ENCODE assay signal across 8 mouse cellular contexts in the genomic region with DNA sequence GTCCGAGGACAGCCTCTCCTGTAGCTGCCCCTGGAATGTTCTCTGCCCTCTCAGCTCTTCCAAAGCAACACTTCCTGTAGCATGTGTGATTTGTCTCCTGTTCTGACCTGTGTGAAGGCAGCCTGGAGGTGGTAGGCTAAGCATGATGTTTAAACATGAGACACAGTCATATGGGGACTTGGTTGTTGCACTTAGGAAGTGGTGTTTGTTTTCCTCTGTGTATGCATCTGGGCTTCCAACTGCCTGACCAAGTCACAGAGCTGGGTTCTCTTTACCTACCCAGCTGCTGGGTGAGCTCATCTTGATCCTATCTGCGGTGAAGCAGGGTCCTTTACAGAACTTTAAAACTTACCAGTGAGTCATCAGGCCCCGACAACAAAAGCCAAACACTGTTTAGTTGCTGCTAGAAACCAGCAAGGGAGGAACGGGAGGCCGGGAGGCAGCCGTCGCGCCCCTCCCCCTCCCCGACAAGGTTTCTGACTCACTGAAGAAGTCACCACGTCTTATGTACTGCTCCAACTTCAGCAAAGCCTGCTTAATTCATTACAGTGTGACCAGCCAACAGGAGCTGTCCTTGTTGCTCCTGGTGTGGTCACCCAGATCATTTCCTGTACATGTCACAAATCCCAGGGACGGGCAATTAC. TPM values are rescaled to one million over a fixed set of nuclear protein-coding genes. Genes with fewer than 3 reads are reported as not detected.
A peak's percentile ranks its signal among the peaks of the same experiment; 100 is the strongest.
DNase-seq lines count a peak whose midpoint lies in the region; ATAC-seq lines count a peak whose summit lies in the region.

No protein-coding gene starts in this region.

- no peaks in the 10 kb centered on the region for H3K27me3 ChIP-seq in embryonic facial prominence, embryonic 15.5 days
- no peaks in the 10 kb centered on the region for H3K27me3 ChIP-seq in heart, embryonic 15.5 days

- peak overlapping the region; percentile 75 for H3K27ac ChIP-seq in embryonic facial prominence, embryonic 15.5 days (replicated peaks)
- H3K27ac ChIP-seq in heart, embryonic 15.5 days, result peak overlapping the region; percentile 77
- H3K27ac ChIP-seq in macrophage, result peak overlapping the region; percentile 83

- peak; percentile 60 for DNase-seq in T-cell, adult 2 months (ENCODE audit: low spot score)
- peak; percentile 82 to 90 for DNase-seq in kidney, postnatal 4 days
- DNase-seq in skeletal muscle tissue, adult 2 months (ENCODE audit: low read depth, low spot score), result peak; percentile 56
- DNase-seq in cerebellum, postnatal 36 days, result no peak

- no peak overlapping the region for H3K9ac ChIP-seq in embryonic facial prominence, embryonic 15.5 days
- H3K9ac ChIP-seq in heart, embryonic 15.5 days, result peak overlapping the region; percentile 29; the same call in 1 of the 2 replicates

- peak overlapping the region; percentile 36 for H3K4me2 ChIP-seq in embryonic facial prominence, embryonic 15.5 days (replicated peaks)
- H3K4me2 ChIP-seq in heart, embryonic 15.5 days, result peak overlapping the region; percentile 50

- H3K36me3 ChIP-seq in embryonic facial prominence, embryonic 15.5 days, result no peaks in the 10 kb centered on the region
- H3K36me3 ChIP-seq in heart, embryonic 15.5 days, result no peaks in the 10 kb centered on the region
- H3K36me3 ChIP-seq in macrophage (ENCODE audit: inconsistent target), result no peaks in the 10 kb centered on the region

- peak overlapping the region; percentile 17 for H3K4me3 ChIP-seq in embryonic facial prominence, embryonic 15.5 days (replicated peaks)
- peak overlapping the region; percentile 17; the same call in 1 of the 2 replicates for H3K4me3 ChIP-seq in heart, embryonic 15.5 days
- H3K4me3 ChIP-seq in macrophage (ENCODE audit: inconsistent target), result no peak overlapping the region

- H3K9me3 ChIP-seq in embryonic facial prominence, embryonic 15.5 days (replicated peaks), result no peaks in the 10 kb centered on the region
- no peaks in the 10 kb centered on the region; the same call in 1 of the 2 replicates for H3K9me3 ChIP-seq in heart, embryonic 15.5 days (replicated peaks)

- peaks cover 16% of the 10 kb centered on the region for H3K4me1 ChIP-seq in embryonic facial prominence, embryonic 15.5 days
- H3K4me1 ChIP-seq in heart, embryonic 15.5 days (replicated peaks), result peaks cover 16% of the 10 kb centered on the region

- WGBS in embryonic facial prominence, embryonic 15.5 days, result 9% methylated on average over 11 of the region's 11 CpGs
- WGBS in heart, embryonic 15.5 days, result 10% methylated on average over 11 of the region's 11 CpGs
- 10% methylated on average over 11 of the region's 11 CpGs for WGBS in macrophage (ENCODE audit: missing documents)

- H3K79me2 ChIP-seq in macrophage (ENCODE audit: inconsistent target), result no peaks in the 10 kb centered on the region

- ATAC-seq in CD4-positive, CD25-positive, alpha-beta regulatory T cell, adult 4 months, result peak; percentile 83
- peak; percentile 30; the same call in 1 of the 2 replicates for ATAC-seq in embryonic facial prominence, embryonic 15.5 days (ENCODE audit: insufficient number of reproducible peaks, low FRiP score, low TSS enrichment, low read depth)
- ATAC-seq in heart, embryonic 15.5 days (replicated peaks; ENCODE audit: insufficient number of reproducible peaks, insufficient read depth, low FRiP score, low read depth), result peak; percentile 73

RNA-seq across cellular contexts. Expression of a gene that starts 12.8 kb away (rescaled TPM):
- polyA plus RNA-seq in CD4-positive, CD25-positive, alpha-beta regulatory T cell, adult 4 months (2017; shearing (Covaris generic)), result 1 to 10 TPM in 1 of 2 experiments, under 1 TPM in 1; 0.96 to 1.8 TPM
- 22.2 and 23.9 TPM in 2 replicates for polyA plus RNA-seq in embryonic facial prominence, embryonic 15.5 days (2015; fragmentation: Nextera tagmentation; extraction: Ambion mirVana)
- polyA plus RNA-seq in heart, embryonic 15.5 days (2015; fragmentation: Nextera tagmentation; extraction: Ambion mirVana), result 22.5 and 25.5 TPM in 2 replicates
- 1 to 10 TPM in 25 of 26 experiments, under 1 TPM in 1; 0.83 to 9.7 (median 3.1) TPM for total RNA-seq in macrophage (2018; cell fraction: chromatin; rRNA removed)
- 10 to 100 TPM in 5 of 26 experiments, 1 to 10 TPM in 21; 3.3 to 13.9 (median 7.7) TPM for total RNA-seq in macrophage (2018; cell fraction: cytosol; rRNA removed)
- total RNA-seq in macrophage (2018; cell fraction: nucleus; rRNA removed), result 10 to 100 TPM in 3 of 26 experiments, 1 to 10 TPM in 23; 3.3 to 20.2 (median 5.0) TPM
- 6.0 to 21.4 TPM (median 10.7 TPM) in 3 replicates for polyA plus RNA-seq in macrophage (2018)

RNA-seq across cellular contexts. Expression of a gene that starts 48.1 kb away (rescaled TPM):
- 10 to 100 TPM; 42.5 to 50.0 TPM for polyA plus RNA-seq in CD4-positive, CD25-positive, alpha-beta regulatory T cell, adult 4 months (2017; shearing (Covaris generic))
- polyA plus RNA-seq in embryonic facial prominence, embryonic 15.5 days (2015; fragmentation: Nextera tagmentation; extraction: Ambion mirVana), result 16.1 and 17.3 TPM in 2 replicates
- polyA plus RNA-seq in heart, embryonic 15.5 days (2015; fragmentation: Nextera tagmentation; extraction: Ambion mirVana), result 11.9 and 14.7 TPM in 2 replicates
- total RNA-seq in macrophage (2018; cell fraction: chromatin; rRNA removed), result 10 to 100 TPM in 24 of 26 experiments, 1 to 10 TPM in 2; 4.6 to 27.2 (median 20.6) TPM
- total RNA-seq in macrophage (2018; cell fraction: cytosol; rRNA removed), result 10 to 100 TPM in 20 of 26 experiments, 1 to 10 TPM in 6; 6.5 to 14.9 (median 11.1) TPM
- total RNA-seq in macrophage (2018; cell fraction: nucleus; rRNA removed), result 10 to 100 TPM in 22 of 26 experiments, 1 to 10 TPM in 4; 7.5 to 25.9 (median 17.0) TPM
- polyA plus RNA-seq in macrophage (2018), result 9.7 to 17.2 TPM (median 11.3 TPM) in 3 replicates

Comparison
In these comparisons a context has a peak if more than half of its experiments do, and no peak if none do; other contexts are left out.
1. ATAC-seq: peak in every context shown above with its lines; median percentile 83 in CD4-positive, CD25-positive, alpha-beta regulatory T cell, adult 4 months; 73 in heart, embryonic 15.5 days; 30 in embryonic facial prominence, embryonic 15.5 days.
2. DNase-seq: peak in T-cell, adult 2 months (single experiment), kidney, postnatal 4 days (2 of 2) and skeletal muscle tissue, adult 2 months (single experiment); none in cerebellum, postnatal 36 days (0 of 2).
3. Peak in every context shown above with its lines, with median percentiles within 50 percentile points of each other: H3K27ac ChIP-seq.